In genomic region chr13:45614762-45615161, GRCm38 (mm10) we compare ENCODE assay signal across 18 mouse cellular contexts.
DNase-seq lines count a peak whose midpoint lies in the region; ATAC-seq lines count a peak whose summit lies in the region.
"Had no signal": no experiment of that assay in that cellular context is flagged by ENCODE, and none has a peak within 500 bp of the region (broad histone marks: within the 10 kb centered on the region; RNA-seq: fewer than 3 reads in every experiment).

No protein-coding gene starts in this region.

- H3K4me1 ChIP-seq in heart, embryonic 11.5 days (ENCODE audit: control insufficient read depth, insufficient read depth, low read length), result peaks cover 24% of the 10 kb centered on the region
- H3K4me1 ChIP-seq in limb, embryonic 10.5 days, result no peaks in the 10 kb centered on the region
- H3K4me1 ChIP-seq: embryonic facial prominence, embryonic 13.5 days had no signal

- H3K9me3 ChIP-seq in heart, embryonic 11.5 days (replicated peaks; ENCODE audit: control insufficient read depth, low read length), result no peaks in the 10 kb centered on the region
- H3K9me3 ChIP-seq in limb, embryonic 10.5 days (replicated peaks), result no peaks in the 10 kb centered on the region
- H3K9me3 ChIP-seq: embryonic facial prominence, embryonic 13.5 days; hindbrain, embryonic 10.5 days had no signal

- H3K27ac ChIP-seq in heart, embryonic 11.5 days (ENCODE audit: low read depth, low read length), result peak overlapping the region; percentile 15; the same call in 1 of the 2 replicates
- no peak overlapping the region for H3K27ac ChIP-seq in limb, embryonic 10.5 days
- H3K27ac ChIP-seq: embryonic facial prominence, embryonic 13.5 days; hindbrain, embryonic 10.5 days had no signal

- H3K4me3 ChIP-seq in heart, embryonic 11.5 days (ENCODE audit: low read depth, low read length), result no peak overlapping the region
- no peak overlapping the region for H3K4me3 ChIP-seq in limb, embryonic 10.5 days
- H3K4me3 ChIP-seq: embryonic facial prominence, embryonic 13.5 days; hindbrain, embryonic 10.5 days; myocyte had no signal

- no peak for ATAC-seq in heart, embryonic 11.5 days (replicated peaks; ENCODE audit: insufficient number of reproducible peaks, low FRiP score, low TSS enrichment)
- ATAC-seq: activated CD4-positive, CD25-positive, alpha-beta regulatory T cell, adult 4 months; lung, postnatal 0 days had no signal

- intact Hi-C loops in heart, postnatal 14 days (cut with DNase I), result loop anchor here (5.0 kb wide), 1 partner anchor 353 kb away; the partner anchor contains the start of gene Atxn1

- H3K4me2 ChIP-seq in heart, embryonic 11.5 days, result no peak overlapping the region
- H3K4me2 ChIP-seq: embryonic facial prominence, embryonic 13.5 days; midbrain, embryonic 11.5 days had no signal

- no peak overlapping the region for H3K9ac ChIP-seq in heart, embryonic 11.5 days (ENCODE audit: low read depth, low read length)
- H3K9ac ChIP-seq: embryonic facial prominence, embryonic 13.5 days had no signal

- H3K27me3 ChIP-seq in heart, embryonic 11.5 days (ENCODE audit: control insufficient read depth, insufficient read depth, low read length), result no peaks in the 10 kb centered on the region
- H3K27me3 ChIP-seq in limb, embryonic 10.5 days (ENCODE audit: low read depth, poor library complexity, severe bottlenecking), result no peaks in the 10 kb centered on the region
- H3K27me3 ChIP-seq: embryonic facial prominence, embryonic 13.5 days had no signal

- 60% methylated on average over 11 of the region's 11 CpGs for WGBS in heart, embryonic 11.5 days (ENCODE audit: insufficient replicate concordance)
- 85% methylated on average over 11 of the region's 11 CpGs for WGBS in limb, embryonic 10.5 days

- no peaks in the 10 kb centered on the region for H3K36me3 ChIP-seq in heart, embryonic 11.5 days (ENCODE audit: control insufficient read depth, insufficient read depth, low read length)
- H3K36me3 ChIP-seq in limb, embryonic 10.5 days, result no peaks in the 10 kb centered on the region
- H3K36me3 ChIP-seq: embryonic facial prominence, embryonic 13.5 days; hindbrain, embryonic 10.5 days had no signal

- DNase-seq in heart, postnatal 14 days, result no peak
- DNase-seq in NIH3T3 (ENCODE audit: low read depth), result peak; percentile 59
- DNase-seq in frontal cortex, postnatal 14 days (ENCODE audit: low spot score in 2 of 2), result peak; percentile 36 to 68
- DNase-seq in retina, postnatal 1 day, result peak; percentile 25
- no peak for DNase-seq in cerebellum, postnatal 14 days
- no peak for DNase-seq in limb, embryonic 10.5 days (ENCODE audit: low spot score)
- no peak for DNase-seq in adrenal gland, postnatal 36 days
- DNase-seq: cerebellum, postnatal 10 days; heart, adult 18-20 months; kidney, adult 18-20 months; thymus, postnatal 25 days had no signal

Comparison
In these comparisons a context has a peak if more than half of its experiments do, and no peak if none do; other contexts are left out.
1. DNase-seq: peak in NIH3T3 (single experiment), frontal cortex, postnatal 14 days (2 of 2) and retina, postnatal 1 day (single experiment); none in heart, postnatal 14 days (0 of 2), cerebellum, postnatal 14 days (0 of 2), limb, embryonic 10.5 days (single experiment) and adrenal gland, postnatal 36 days (0 of 2).